Mouse (Mus musculus): ENCODE data around the gene Gm9857. TPM values are rescaled to one million over a fixed set of nuclear protein-coding genes. Genes with fewer than 3 reads are reported as not detected.

The Gm9857 gene
- not detected for polyA plus RNA-seq (2017; shearing (Covaris generic))

DNA sequence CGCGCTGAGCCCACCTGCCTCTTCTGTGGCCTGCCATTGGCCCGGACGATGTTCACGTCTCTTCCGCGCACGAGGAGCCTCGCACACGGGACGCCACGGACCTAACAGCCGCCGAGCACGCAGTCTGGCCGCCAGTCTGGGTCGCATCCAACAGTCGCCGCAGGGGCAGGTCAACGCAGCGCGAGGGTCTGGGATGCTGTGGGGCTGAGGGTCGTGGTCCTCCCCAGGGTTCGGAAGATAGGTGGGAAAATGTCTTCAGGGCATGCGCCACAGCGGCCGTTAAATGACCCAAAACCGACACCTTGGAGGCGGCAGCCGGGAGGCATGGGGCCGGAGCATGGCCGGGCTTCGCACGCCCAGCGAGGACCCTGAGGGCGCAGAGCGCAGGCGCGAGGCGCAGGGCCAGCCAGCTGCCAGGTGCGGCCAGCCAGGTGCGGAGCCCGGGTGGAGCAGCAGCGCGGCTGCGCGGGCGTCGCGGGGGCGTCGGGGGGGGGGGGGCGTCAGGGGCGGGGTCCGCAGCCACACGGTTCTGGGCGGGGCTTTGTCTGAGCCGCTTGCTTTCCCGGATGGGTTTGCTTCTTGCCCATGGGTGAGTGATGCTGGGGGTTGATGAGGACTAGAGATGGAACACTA, at the start of gene Gm9857:
Gene Gm9857, minus strand, starts transcription at position 445 of the 633 bp plus-strand sequence.
- no peak for ATAC-seq

DNA sequence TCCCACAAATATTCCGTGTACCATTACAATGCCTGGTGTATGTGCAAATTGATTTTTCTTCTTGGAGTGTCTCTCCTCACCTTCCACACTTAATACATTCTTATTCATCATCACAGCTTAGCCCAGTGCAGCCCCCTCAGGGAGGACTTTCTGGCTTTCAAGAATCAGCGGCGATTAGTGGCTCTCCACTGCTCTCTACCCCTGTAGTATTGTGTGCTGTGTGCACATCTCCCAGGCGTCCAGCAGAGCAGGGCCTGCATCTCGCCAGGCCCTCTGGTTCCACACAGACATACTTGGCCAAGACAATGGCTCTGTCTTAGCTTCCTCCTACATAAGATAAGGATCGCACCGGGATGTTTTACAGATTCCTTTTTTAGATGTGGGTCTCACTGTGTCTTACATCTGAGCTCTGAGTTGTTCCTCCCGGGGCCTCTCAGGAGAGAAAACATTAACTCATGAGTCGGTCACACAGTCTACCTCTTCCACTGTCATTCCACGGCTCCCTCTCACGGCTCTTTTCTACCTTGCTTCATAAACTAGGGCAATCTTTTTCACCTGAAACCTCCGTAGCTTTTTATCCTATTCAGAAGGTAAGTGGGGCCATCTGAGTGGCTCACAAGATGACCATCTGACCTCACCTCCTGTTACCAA, 46.9 kb upstream of the Gm9857 start:
- no peak for ATAC-seq

- no peak for ATAC-seq
Measured at GRCm38 (mm10) chr3:108986534-108986933, 46.3 kb upstream of the Gm9857 start.

- no peak for ATAC-seq
Measured at GRCm38 (mm10) chr3:108983989-108984388, 43.7 kb upstream of the Gm9857 start.

DNA sequence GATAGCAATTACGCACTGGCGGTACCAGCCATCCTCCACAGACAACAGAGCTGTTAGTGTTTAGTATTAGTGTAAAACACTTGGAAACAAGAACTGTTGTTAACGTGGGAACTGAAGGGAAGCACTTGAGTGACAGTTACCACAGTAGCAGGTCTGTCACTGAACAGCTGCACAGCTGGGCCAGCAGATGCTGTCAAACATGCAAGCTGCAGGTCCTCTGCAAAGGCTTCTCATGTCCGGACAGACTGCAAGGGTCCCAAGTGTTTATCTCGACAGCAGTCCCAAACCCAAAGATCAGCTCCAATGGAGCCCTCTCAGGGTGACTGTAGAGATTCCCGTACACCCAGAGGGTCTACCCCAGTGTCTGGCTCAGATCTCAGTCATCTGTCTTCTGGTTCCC, 41.7 kb upstream of the Gm9857 start:
- ATAC-seq = no peak

DNA sequence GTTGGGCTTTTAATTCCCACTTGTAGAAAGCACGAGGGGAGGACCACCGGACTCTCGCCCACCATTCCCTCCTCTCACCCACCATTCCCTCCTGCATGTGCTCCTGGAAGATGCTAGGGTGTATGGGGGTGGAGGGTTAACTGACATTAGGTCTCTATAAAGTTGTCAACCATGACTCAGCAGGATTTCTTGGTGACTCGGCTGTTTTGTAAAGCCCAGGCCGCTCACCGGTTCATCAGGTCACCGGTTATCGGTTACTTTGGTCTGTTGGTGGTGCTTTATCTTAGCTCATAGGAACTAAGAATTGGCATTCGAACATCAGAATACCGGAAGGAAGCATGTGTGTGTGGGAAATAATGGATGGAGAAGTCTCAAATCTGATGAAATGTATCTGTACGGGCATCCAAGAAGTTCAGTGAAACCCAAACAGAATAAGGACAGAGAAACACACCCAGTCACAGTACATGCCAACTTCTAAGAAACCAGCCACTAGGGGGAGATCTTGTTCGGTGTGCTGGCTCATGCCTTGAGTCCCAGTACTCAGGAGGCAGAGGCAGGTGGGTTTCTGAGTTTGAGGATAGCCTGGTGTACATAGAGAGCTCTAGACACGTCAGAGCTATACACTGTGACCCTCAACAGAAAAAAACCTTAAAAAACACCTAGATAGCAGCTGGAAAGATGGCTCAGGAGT, 37.2 kb upstream of the Gm9857 start:
- ATAC-seq = no peak

- peak; percentile 68 for ATAC-seq
Measured at GRCm38 (mm10) chr3:108974920-108975485, 34.8 kb upstream of the Gm9857 start.

DNA sequence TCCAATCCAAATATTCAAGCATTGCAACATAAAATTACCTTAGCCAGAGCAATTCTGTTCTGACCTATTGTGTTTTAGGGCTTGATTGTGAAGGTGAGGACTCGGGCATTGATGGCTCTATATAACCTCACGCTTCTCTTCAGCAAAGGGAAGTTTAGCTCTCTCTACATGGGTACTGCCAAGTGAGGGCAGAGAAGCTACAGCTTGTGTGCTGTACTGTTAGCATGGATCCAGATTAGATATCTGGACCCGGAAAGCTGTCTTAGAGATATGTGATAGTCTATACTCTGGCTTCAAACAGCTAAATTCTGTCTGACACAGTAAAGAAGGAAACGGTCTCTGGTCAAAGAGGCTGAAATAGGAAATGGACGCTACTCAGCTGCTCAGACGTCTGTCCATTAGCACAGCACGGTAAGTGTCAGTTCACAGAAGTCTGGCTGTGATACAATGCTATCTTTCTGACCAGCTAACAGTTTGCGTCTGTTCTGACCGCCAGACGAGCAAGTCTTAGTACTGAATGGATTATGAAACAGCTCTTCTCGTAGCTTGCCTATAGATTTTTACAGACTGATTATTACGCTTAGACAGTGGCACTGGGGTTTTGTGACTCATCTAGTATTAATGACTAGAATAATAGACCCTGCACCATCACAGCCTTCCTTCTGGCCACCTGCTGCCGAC, 33.9 kb upstream of the Gm9857 start:
- no peak for ATAC-seq

DNA sequence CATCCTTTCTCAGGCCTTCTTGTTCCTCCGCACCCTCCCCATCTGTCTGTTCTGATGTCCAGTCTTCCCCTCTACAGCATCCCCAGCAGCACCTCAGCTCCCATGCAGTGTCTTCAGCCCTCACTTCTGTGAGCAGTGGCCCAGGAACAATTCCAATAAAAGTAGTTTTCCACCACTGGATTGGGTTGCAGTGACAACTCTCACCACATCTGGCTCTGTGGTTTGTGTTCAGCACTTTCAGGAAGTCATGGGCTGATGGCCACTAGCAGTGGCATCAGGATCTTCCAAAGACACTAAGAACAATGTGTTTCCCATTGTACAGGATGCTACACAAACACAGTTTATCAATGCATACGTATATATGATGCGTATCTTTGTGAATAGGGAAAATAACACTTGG, 25.8 kb upstream of the Gm9857 start:
- no peak for ATAC-seq

- no peak for ATAC-seq
Measured at GRCm38 (mm10) chr3:108964361-108965044, 24.3 kb upstream of the Gm9857 start.

DNA sequence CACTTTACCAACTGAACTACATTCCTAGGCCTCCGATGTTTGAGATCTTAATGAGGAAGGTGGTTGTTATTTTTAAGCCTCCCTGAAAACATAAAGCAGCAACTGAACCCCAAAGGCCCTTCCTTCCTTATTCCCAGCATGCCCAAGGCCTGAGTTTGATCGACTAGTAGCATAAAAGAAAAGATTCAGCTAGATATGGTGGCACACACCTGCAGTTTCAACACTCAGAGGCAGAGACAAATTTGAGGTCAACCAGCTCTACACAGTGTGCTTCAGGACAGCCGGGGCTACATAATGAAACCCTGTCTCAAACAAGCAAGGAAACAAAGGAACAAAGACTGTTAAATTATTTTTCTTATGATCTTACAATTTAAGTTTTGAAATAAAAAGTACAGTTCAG, 23.5 kb upstream of the Gm9857 start:
- no peak for ATAC-seq

DNA sequence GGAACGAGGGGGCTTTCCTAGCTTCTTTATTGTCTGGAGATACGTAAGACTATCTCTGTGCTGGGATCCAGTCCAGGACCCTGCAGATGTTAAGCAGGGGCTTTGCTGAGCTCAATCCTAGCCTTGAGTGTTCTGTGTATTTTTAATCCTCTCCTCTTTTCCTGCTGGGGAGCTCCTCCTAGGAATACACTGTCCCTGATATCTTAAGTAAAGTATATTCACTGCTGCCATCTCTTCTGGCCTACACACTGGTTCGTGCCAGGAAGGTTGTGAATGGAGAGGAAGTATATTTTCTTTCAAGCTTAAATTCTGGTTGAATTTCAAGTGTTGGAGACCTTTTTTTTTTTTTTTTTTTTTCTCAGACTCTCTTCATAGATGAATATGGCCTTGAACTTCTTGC, 23.0 kb upstream of the Gm9857 start:
- ATAC-seq = no peak

DNA sequence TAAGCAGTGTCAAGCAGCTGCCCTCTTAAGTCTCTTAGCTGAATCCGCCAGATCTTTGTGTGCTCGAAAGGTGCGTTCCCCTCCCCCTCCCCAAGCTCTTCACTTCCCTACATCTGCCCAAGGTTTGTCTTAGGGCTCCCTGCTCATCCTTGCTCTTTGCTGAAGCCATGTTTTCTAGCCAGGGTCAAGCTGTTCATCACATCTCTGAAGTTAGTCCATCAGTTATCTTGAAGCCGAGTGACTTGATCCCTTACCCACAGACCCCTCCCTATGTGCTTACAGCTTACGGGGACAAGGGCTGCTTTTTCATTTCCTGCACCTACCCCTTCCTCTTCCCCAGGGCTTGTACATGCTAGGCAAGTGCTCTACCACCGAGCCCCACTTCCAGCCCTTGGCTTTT, 21.4 kb upstream of the Gm9857 start:
- ATAC-seq = no peak

DNA sequence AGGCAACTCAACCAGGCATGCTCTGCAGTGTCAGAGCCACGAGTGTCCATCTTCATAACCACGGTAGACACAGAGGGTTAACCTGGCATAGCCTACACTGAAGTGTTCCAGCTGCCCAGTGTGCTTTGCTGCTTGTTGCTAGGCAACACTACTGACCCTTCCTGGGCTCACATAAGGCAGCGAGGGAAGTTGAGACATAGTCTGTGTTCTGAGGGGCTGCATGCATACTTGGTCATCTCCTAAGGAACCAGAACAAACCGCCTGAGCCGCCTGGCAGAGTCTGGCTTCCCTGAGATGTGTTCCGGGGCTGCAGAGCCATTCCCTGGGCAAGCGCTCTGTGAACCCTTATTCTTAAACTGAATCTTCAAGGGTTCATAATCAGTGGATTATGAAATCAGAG, 21.0 kb upstream of the Gm9857 start:
- no peak for ATAC-seq

GRCm38 (mm10) chr3:108959680-108960295, 19.5 kb upstream of the Gm9857 start:
- ATAC-seq = no peak

DNA sequence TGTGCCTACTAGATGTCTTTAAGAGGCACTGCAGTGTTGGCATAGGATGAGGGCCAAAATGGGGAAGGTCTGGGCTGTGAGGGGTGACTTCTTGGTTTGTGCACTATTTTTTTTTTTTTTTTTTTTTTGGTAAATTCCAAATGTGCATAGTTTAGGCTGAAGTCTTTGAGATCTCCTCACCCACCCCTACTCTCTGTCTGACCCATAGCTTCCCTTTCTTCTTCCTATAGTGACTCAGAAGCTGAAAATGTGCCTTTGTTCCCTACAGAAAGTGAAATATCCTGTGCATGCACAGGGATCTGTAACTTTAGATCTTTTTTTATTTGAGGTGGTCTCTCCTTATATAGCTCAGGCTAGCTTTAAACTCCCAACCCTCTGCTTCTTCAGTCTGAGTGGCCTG, 17.7 kb upstream of the Gm9857 start:
- ATAC-seq = no peak

DNA sequence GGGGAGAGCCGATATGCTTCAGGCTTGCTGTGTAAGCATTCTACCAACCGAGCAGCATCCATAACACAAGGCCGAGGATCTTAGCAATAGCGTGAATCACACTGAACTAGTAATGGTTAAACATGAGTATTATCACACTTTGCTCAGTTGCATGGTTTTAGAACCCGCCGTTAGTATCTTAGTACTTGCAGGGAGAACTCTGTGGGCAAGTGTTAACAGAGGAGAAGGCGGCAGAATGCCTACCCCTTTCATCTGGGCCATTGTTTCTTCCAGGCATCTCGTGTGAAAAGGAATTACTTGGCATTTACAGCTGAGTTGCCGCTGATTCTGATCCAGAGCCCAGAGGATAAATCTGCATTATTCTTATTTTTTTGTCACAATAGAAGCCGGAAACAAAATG, 751 bp upstream of the Gm9857 start:
- ATAC-seq = no peak

- no peak for ATAC-seq
Measured at GRCm38 (mm10) chr3:108939573-108939972, 672 bp downstream of the Gm9857 start, which contains the start of gene Henmt1. Gene Henmt1 (plus strand): TSS chr3:108939873.

- no peak for ATAC-seq
Measured at GRCm38 (mm10) chr3:108938691-108939090, 1.6 kb downstream of the Gm9857 start.

DNA sequence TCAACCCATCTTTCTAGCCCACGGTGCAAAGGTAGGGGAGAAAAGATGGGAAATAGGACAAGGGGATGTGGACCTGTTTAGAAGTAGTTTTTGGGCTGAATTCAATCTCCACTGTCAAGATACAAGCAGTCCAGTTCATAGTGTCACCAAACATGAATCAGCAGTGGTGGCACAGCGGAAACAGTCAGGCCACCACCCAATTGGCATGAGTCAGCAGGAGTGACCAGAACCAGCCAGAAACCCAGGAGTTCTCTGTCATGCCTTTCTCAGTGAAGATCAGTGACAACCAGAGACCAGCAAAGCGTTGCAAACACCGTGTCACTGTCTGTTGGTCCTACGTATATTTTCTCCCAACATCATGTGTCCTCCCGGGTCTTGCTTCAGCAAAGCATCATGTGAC, 6.7 kb downstream of the Gm9857 start:
- ATAC-seq = no peak

DNA sequence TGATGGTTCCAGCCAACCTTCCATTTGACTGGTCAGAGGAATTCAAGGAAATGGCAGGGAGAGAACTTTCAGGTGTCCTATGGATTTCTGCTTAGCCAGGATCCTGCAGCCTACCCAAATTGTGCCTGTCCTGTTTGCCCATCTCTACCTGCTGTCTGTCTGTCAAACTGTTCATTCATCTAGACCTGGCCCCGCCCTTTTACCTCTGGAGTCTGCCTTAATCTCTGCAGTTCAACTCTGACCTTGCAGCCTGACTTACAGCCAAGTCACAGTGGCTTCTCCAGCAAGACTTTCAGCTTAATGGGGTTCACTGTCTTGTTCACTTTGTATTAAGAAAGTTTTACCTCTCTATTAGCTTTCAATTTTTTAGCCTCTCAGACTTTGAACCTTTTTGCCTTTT, 13.9 kb downstream of the Gm9857 start:
- no peak for ATAC-seq

GRCm38 (mm10) chr3:108925677-108926076, 14.6 kb downstream of the Gm9857 start:
- ATAC-seq = no peak

All from inflammation-experienced regulatory T-cells, adult 6 months (primary cell).